Mouse (Mus musculus): ENCODE data around the gene Atp6v1f. TPM values are rescaled to one million over a fixed set of nuclear protein-coding genes. Genes with fewer than 3 reads are reported as not detected.

The Atp6v1f gene
- total and polyA plus RNA-seq, 3 experiments, result 251 to 373 (median 328) TPM

- TF ChIP-seq JUND (conservative IDR thresholded peaks at IDR 0.05; ENCODE audit: low read depth, low read length) (no peak), NELFE (IDR thresholded peaks at IDR 0.05; ENCODE audit: low read depth, low read length) (peak; percentile 58), ELF1 (IDR thresholded peaks at IDR 0.05; ENCODE audit: low read depth, low read length) (no peak; the same call in 1 of the 2 replicates), JUN (IDR thresholded peaks at IDR 0.05; ENCODE audit: insufficient read depth, low read depth, low read length) (no peak), RCOR1 (conservative IDR thresholded peaks at IDR 0.05; ENCODE audit: low read depth, low read length) (no peak), USF1 (IDR thresholded peaks at IDR 0.05; ENCODE audit: low read depth, low read length) (no peak), PAX5 (IDR thresholded peaks at IDR 0.05; ENCODE audit: low read length) (no peak), IRF4 (IDR thresholded peaks at IDR 0.05; ENCODE audit: low read depth, low read length) (peak; percentile 74)
These were observed 49.6 kb downstream of the Atp6v1f start (continued) for GRCm38 (mm10) chr6:29517139-29517538.

Other genes with a start within 250 kb of the Atp6v1f start
- 14.6 and 23.7 TPM in 2 replicates for gene Hilpda, start 195.2 kb upstream of the Atp6v1f start, total RNA-seq (2012; rRNA removed)
- 40.0 and 52.3 TPM in 2 replicates for gene Hilpda, start 195.2 kb upstream of the Atp6v1f start, total RNA-seq (2014; rRNA removed)
- gene Hilpda, start 195.2 kb upstream of the Atp6v1f start, polyA plus RNA-seq (2012; ENCODE audit: insufficient read length, low read depth), result 10.5 and 11.1 TPM in 2 replicates
- gene Fam71f2, start 188.1 kb upstream of the Atp6v1f start, total RNA-seq (2012; rRNA removed), result 0.29 and 0.30 TPM in 2 replicates
- 0.34 TPM in 1 of 2 replicates, not detected in the other for gene Fam71f2, start 188.1 kb upstream of the Atp6v1f start, total RNA-seq (2014; rRNA removed)
- gene Fam71f2, start 188.1 kb upstream of the Atp6v1f start, polyA plus RNA-seq (2012; ENCODE audit: insufficient read length, low read depth), result 0.23 TPM in 1 of 2 replicates, not detected in the other
- gene Fam71f1, start 148.6 kb upstream of the Atp6v1f start, total RNA-seq (2012; rRNA removed), result not detected in 2 replicates
- gene Fam71f1, start 148.6 kb upstream of the Atp6v1f start, total RNA-seq (2014; rRNA removed), result not detected in 2 replicates
- not detected in 2 replicates for gene Fam71f1, start 148.6 kb upstream of the Atp6v1f start, polyA plus RNA-seq (2012; ENCODE audit: insufficient read length, low read depth)
- 107 and 125 TPM in 2 replicates for gene Calu, start 119.6 kb upstream of the Atp6v1f start, total RNA-seq (2012; rRNA removed)
- gene Calu, start 119.6 kb upstream of the Atp6v1f start, total RNA-seq (2014; rRNA removed), result 161 and 166 TPM in 2 replicates
- gene Calu, start 119.6 kb upstream of the Atp6v1f start, polyA plus RNA-seq (2012; ENCODE audit: insufficient read length, low read depth), result 112 and 128 TPM in 2 replicates
- gene Opn1sw, start 79.2 kb upstream of the Atp6v1f start, total RNA-seq (2012; rRNA removed), result 0.13 TPM in 1 of 2 replicates, not detected in the other
- gene Opn1sw, start 79.2 kb upstream of the Atp6v1f start, total RNA-seq (2014; rRNA removed), result not detected in 2 replicates
- gene Opn1sw, start 79.2 kb upstream of the Atp6v1f start, polyA plus RNA-seq (2012; ENCODE audit: insufficient read length, low read depth), result not detected in 2 replicates
- 1.2 and 4.3 TPM in 2 replicates for gene Ccdc136, start 71.4 kb upstream of the Atp6v1f start, total RNA-seq (2012; rRNA removed)
- gene Ccdc136, start 71.4 kb upstream of the Atp6v1f start, total RNA-seq (2014; rRNA removed), result 0.28 and 0.64 TPM in 2 replicates
- gene Ccdc136, start 71.4 kb upstream of the Atp6v1f start, polyA plus RNA-seq (2012; ENCODE audit: insufficient read length, low read depth), result 2.4 and 2.9 TPM in 2 replicates
- 0.71 and 0.76 TPM in 2 replicates for gene Flnc, start 34.5 kb upstream of the Atp6v1f start, total RNA-seq (2012; rRNA removed)
- gene Flnc, start 34.5 kb upstream of the Atp6v1f start, total RNA-seq (2014; rRNA removed), result 0.22 and 0.24 TPM in 2 replicates
- gene Flnc, start 34.5 kb upstream of the Atp6v1f start, polyA plus RNA-seq (2012; ENCODE audit: insufficient read length, low read depth), result 0.56 and 0.60 TPM in 2 replicates
- gene Atp6v1fnb, start 3.7 kb downstream of the Atp6v1f start, total RNA-seq (2012; rRNA removed), result 0.21 TPM in 1 of 2 replicates, not detected in the other
- gene Atp6v1fnb, start 3.7 kb downstream of the Atp6v1f start, total RNA-seq (2014; rRNA removed), result not detected in 2 replicates
- not detected in 2 replicates for gene Atp6v1fnb, start 3.7 kb downstream of the Atp6v1f start, polyA plus RNA-seq (2012; ENCODE audit: insufficient read length, low read depth)
- 0.59 and 0.64 TPM in 2 replicates for gene Kcp, start 40.2 kb downstream of the Atp6v1f start, total RNA-seq (2012; rRNA removed)
- gene Kcp, start 40.2 kb downstream of the Atp6v1f start, total RNA-seq (2014; rRNA removed), result not detected in 2 replicates
- gene Kcp, start 40.2 kb downstream of the Atp6v1f start, polyA plus RNA-seq (2012; ENCODE audit: insufficient read length, low read depth), result 0.49 and 0.51 TPM in 2 replicates
- gene Irf5, start 58.9 kb downstream of the Atp6v1f start, total RNA-seq (2012; rRNA removed), result 134 and 152 TPM in 2 replicates
- gene Irf5, start 58.9 kb downstream of the Atp6v1f start, total RNA-seq (2014; rRNA removed), result 158 and 159 TPM in 2 replicates
- 134 and 144 TPM in 2 replicates for gene Irf5, start 58.9 kb downstream of the Atp6v1f start, polyA plus RNA-seq (2012; ENCODE audit: insufficient read length, low read depth)
- 60.5 and 75.1 TPM in 2 replicates for gene Tnpo3, start 142.2 kb downstream of the Atp6v1f start, total RNA-seq (2012; rRNA removed)
- gene Tnpo3, start 142.2 kb downstream of the Atp6v1f start, total RNA-seq (2014; rRNA removed), result 66.4 and 76.0 TPM in 2 replicates
- gene Tnpo3, start 142.2 kb downstream of the Atp6v1f start, polyA plus RNA-seq (2012; ENCODE audit: insufficient read length, low read depth), result 130 and 140 TPM in 2 replicates
- gene Tspan33, start 226.5 kb downstream of the Atp6v1f start, total RNA-seq (2012; rRNA removed), result 8.7 and 12.2 TPM in 2 replicates
- gene Tspan33, start 226.5 kb downstream of the Atp6v1f start, total RNA-seq (2014; rRNA removed), result 8.5 TPM in 2 replicates
- gene Tspan33, start 226.5 kb downstream of the Atp6v1f start, polyA plus RNA-seq (2012; ENCODE audit: insufficient read length, low read depth), result 10.4 and 11.2 TPM in 2 replicates

Data from CH12.LX (cell line).